Mouse (Mus musculus) heart, embryonic 13.5 days (tissue): Measurements from ENCODE around the gene Tnp2. TPM values are rescaled to one million over a fixed set of nuclear protein-coding genes. Genes with fewer than 3 reads are reported as not detected.

ENCODE experiments used
- ATAC-seq: fragments of 200-750 bp; cut with Nextera tagmentation; 2 replicates; pipeline ENCODE4 v1.8.0; 2017; ENCODE audit warnings: moderate TSS enrichment; ENCODE audit not compliant: insufficient number of reproducible peaks, low FRiP score, low TSS enrichment; ENCODE audit errors: extremely low read depth
- H3K27ac ChIP-seq: fragments of 300-500 bp; sonication (generic); replicated peaks from 2 replicates; pipeline ENCODE4 v1.5.1; 2015; ENCODE audit warnings: moderate library complexity, mild to moderate bottlenecking, inconsistent platforms
- H3K27me3 ChIP-seq: fragments of 300-500 bp; sonication (generic); replicated peaks from 2 replicates; pipeline ENCODE4 v1.6.1; 2015; ENCODE audit warnings: mild to moderate bottlenecking, inconsistent platforms
- H3K36me3 ChIP-seq: fragments of 300-500 bp; sonication (generic); 2 replicates; pipeline ENCODE4 v1.6.1; 2015; ENCODE audit warnings: mild to moderate bottlenecking, inconsistent platforms
- H3K4me1 ChIP-seq: fragments of 300-500 bp; sonication (generic); 2 replicates; pipeline ENCODE4 v1.6.1; 2015; ENCODE audit warnings: inconsistent platforms
- H3K4me2 ChIP-seq: fragments of 300-500 bp; sonication (generic); 2 replicates; pipeline ENCODE4 v1.6.1; 2015; ENCODE audit warnings: inconsistent platforms, mild to moderate bottlenecking, moderate library complexity
- H3K4me3 ChIP-seq: fragments of 300-500 bp; sonication (generic); 2 replicates; pipeline ENCODE4 v1.5.1; 2015; ENCODE audit warnings: moderate library complexity, mild to moderate bottlenecking, inconsistent platforms
- H3K9ac ChIP-seq: fragments of 300-500 bp; sonication (generic); 2 replicates; pipeline ENCODE4 v1.6.1; 2015; ENCODE audit warnings: inconsistent platforms, mild to moderate bottlenecking, moderate library complexity
- H3K9me3 ChIP-seq: fragments of 300-500 bp; sonication (generic); 2 replicates; pipeline ENCODE4 v1.6.1; 2016; ENCODE audit warnings: inconsistent platforms
- WGBS: fragments of 180-500 bp; shearing (Covaris S2); methylation state at CpG from one replicate; pipeline ENCODE4 v1.1.7; 2015; ENCODE audit warnings: mixed read lengths; 5-methylcytosine and 5-hydroxymethylcytosine counted together
- polyA plus RNA-seq: library from polyadenylated mRNA; unstranded; fragments of >200 nt; fragmentation: Nextera tagmentation; extraction: Ambion mirVana; gene quantifications from 2 replicates; pipeline ENCODE4 v1.2.1, GENCODE M21; 2015

Tnp2 gene
- polyA plus RNA-seq = not detected in 2 replicates

GRCm38 (mm10) chr16:10788271-10788670 lies at the start of gene Tnp2:
TSS of gene Tnp2 (minus strand) at chr16:10788660.
- H3K9me3 ChIP-seq = no peaks in the 10 kb centered on the region
- H3K36me3 ChIP-seq = no peaks in the 10 kb centered on the region
- H3K9ac ChIP-seq = no peak within 1 kb of the TSS
- H3K4me3 ChIP-seq = no peak within 1 kb of the TSS
- no peak within 1 kb of the TSS for H3K4me2 ChIP-seq
- H3K4me1 ChIP-seq = peaks cover 29% of the 10 kb centered on the region
- 48% methylated on average over 16 of the region's 16 CpGs for WGBS
- no peak for ATAC-seq
- peaks cover 20% of the 10 kb centered on the region; the same call in 1 of the 2 replicates for H3K27me3 ChIP-seq
- no peak within 1 kb of the TSS for H3K27ac ChIP-seq

- ATAC-seq = no peak
- Histone ChIP-seq H3K27ac (peak overlapping the region; percentile 89), H3K9me3 (no peaks in the 10 kb centered on the region), H3K9ac (peak overlapping the region; percentile 58), H3K4me2 (peak overlapping the region; percentile 48), H3K4me1 (peaks cover 67% of the 10 kb centered on the region), H3K27me3 (no peaks in the 10 kb centered on the region), H3K36me3 (peaks cover 6% of the 10 kb centered on the region; the same call in 1 of the 2 replicates), H3K4me3 (no peak overlapping the region)
- 56% methylated on average over 1 of the region's 1 CpGs for WGBS
These were observed 49.4 kb upstream of the Tnp2 start for GRCm38 (mm10) chr16:10837903-10838302.

- WGBS = 81% methylated on average over 3 of the region's 3 CpGs
- Histone ChIP-seq H3K4me3 (no peak overlapping the region), H3K4me1 (peaks cover 61% of the 10 kb centered on the region), H3K4me2 (no peak overlapping the region), H3K9me3 (no peaks in the 10 kb centered on the region), H3K27ac (no peak overlapping the region), H3K27me3 (no peaks in the 10 kb centered on the region), H3K36me3 (peaks cover 6% of the 10 kb centered on the region; the same call in 1 of the 2 replicates), H3K9ac (no peak overlapping the region)
- no peak for ATAC-seq
These were observed 48.8 kb upstream of the Tnp2 start for GRCm38 (mm10) chr16:10837250-10837649.

- Histone ChIP-seq H3K9ac (no peak overlapping the region; the same call in 1 of the 2 replicates), H3K4me2 (0 out of 2 replicates have a peak overlapping the region, but pooled peaks have one; percentile 94), H3K27me3 (no peaks in the 10 kb centered on the region), H3K4me1 (peaks cover 59% of the 10 kb centered on the region), H3K4me3 (no peak overlapping the region), H3K9me3 (no peaks in the 10 kb centered on the region), H3K36me3 (peaks cover 6% of the 10 kb centered on the region; the same call in 1 of the 2 replicates), H3K27ac (no peak overlapping the region)
- no peak for ATAC-seq
- WGBS = 90% methylated on average over 3 of the region's 3 CpGs
These were observed 47.9 kb upstream of the Tnp2 start for GRCm38 (mm10) chr16:10836388-10836787.

- WGBS = under 1% methylated on average over 52 of the region's 69 CpGs
- H3K4me2 ChIP-seq = peak within 1 kb of the TSS; percentile 94
- H3K9me3 ChIP-seq = no peaks in the 10 kb centered on the region
- H3K4me1 ChIP-seq = peaks cover 55% of the 10 kb centered on the region
- peak within 1 kb of the TSS; percentile 91 for H3K9ac ChIP-seq
- peak within 1 kb of the TSS; percentile 83 for H3K27ac ChIP-seq
- H3K36me3 ChIP-seq = no peaks in the 10 kb centered on the region
- H3K4me3 ChIP-seq = peak within 1 kb of the TSS; percentile 90
- H3K27me3 ChIP-seq = no peaks in the 10 kb centered on the region
- ATAC-seq = peak; percentile 70
These were observed 46.6 kb upstream of the Tnp2 start, which contains the start of gene Rmi2 for GRCm38 (mm10) chr16:10834911-10835587. TSS of gene Rmi2 (plus strand) at chr16:10835059.

GRCm38 (mm10) chr16:10834542-10834910 lies 46.1 kb upstream of the Tnp2 start:
- no peaks in the 10 kb centered on the region for H3K36me3 ChIP-seq
- H3K9ac ChIP-seq = peak overlapping the region; percentile 91
- 10% methylated on average over 12 of the region's 12 CpGs for WGBS
- peaks cover 51% of the 10 kb centered on the region for H3K4me1 ChIP-seq
- H3K4me3 ChIP-seq = peak overlapping the region; percentile 90
- no peaks in the 10 kb centered on the region for H3K9me3 ChIP-seq
- no peak for ATAC-seq
- H3K27ac ChIP-seq = peak overlapping the region; percentile 83; the same call in 1 of the 2 replicates
- no peaks in the 10 kb centered on the region for H3K27me3 ChIP-seq
- H3K4me2 ChIP-seq = peak overlapping the region; percentile 94

- H3K4me3 ChIP-seq = no peak overlapping the region
- no peaks in the 10 kb centered on the region for H3K4me1 ChIP-seq
- WGBS = 59% methylated on average over 4 of the region's 4 CpGs
These were observed 40.0 kb upstream of the Tnp2 start for GRCm38 (mm10) chr16:10828461-10828805.

GRCm38 (mm10) chr16:10827766-10828460 lies 39.5 kb upstream of the Tnp2 start:
- Histone ChIP-seq H3K9ac (no peak overlapping the region), H3K4me2 (no peak overlapping the region), H3K4me1 (no peaks in the 10 kb centered on the region), H3K36me3 (no peaks in the 10 kb centered on the region), H3K27ac (no peak overlapping the region), H3K4me3 (no peak overlapping the region), H3K9me3 (no peaks in the 10 kb centered on the region), H3K27me3 (no peaks in the 10 kb centered on the region)
- WGBS = 73% methylated on average over 7 of the region's 7 CpGs
- ATAC-seq = no peak

More at GRCm38 (mm10) chr16:10828461-10828805, 40.0 kb upstream of the Tnp2 start:
- no peak for ATAC-seq
- Histone ChIP-seq H3K9me3 (no peaks in the 10 kb centered on the region), H3K36me3 (no peaks in the 10 kb centered on the region), H3K9ac (no peak overlapping the region), H3K27me3 (no peaks in the 10 kb centered on the region), H3K4me2 (no peak overlapping the region), H3K27ac (no peak overlapping the region)

GRCm38 (mm10) chr16:10827269-10827668 lies 38.8 kb upstream of the Tnp2 start:
- no peak overlapping the region for H3K4me2 ChIP-seq
- no peak overlapping the region for H3K4me3 ChIP-seq
- H3K4me1 ChIP-seq = no peaks in the 10 kb centered on the region
- H3K9ac ChIP-seq = no peak overlapping the region
- no peak for ATAC-seq
- 87% methylated on average over 9 of the region's 9 CpGs for WGBS
- H3K27ac ChIP-seq = no peak overlapping the region
- H3K36me3 ChIP-seq = no peaks in the 10 kb centered on the region
- no peaks in the 10 kb centered on the region for H3K9me3 ChIP-seq
- H3K27me3 ChIP-seq = no peaks in the 10 kb centered on the region

- WGBS = 77% methylated on average over 4 of the region's 4 CpGs
- no peak overlapping the region for H3K9ac ChIP-seq
- 0 out of 2 replicates have a peak, but pooled peaks cover 3% of the 10 kb centered on the region for H3K4me1 ChIP-seq
- H3K27me3 ChIP-seq = no peaks in the 10 kb centered on the region
- H3K9me3 ChIP-seq = no peaks in the 10 kb centered on the region
- H3K27ac ChIP-seq = no peak overlapping the region
- no peak overlapping the region for H3K4me2 ChIP-seq
- no peak overlapping the region for H3K4me3 ChIP-seq
- ATAC-seq = no peak
- no peaks in the 10 kb centered on the region for H3K36me3 ChIP-seq
These were observed 37.4 kb upstream of the Tnp2 start for GRCm38 (mm10) chr16:10825840-10826239.

- Histone ChIP-seq H3K4me1 (peaks cover 15% of the 10 kb centered on the region), H3K9me3 (no peaks in the 10 kb centered on the region), H3K36me3 (no peaks in the 10 kb centered on the region), H3K27ac (no peak overlapping the region), H3K27me3 (no peaks in the 10 kb centered on the region), H3K4me3 (no peak overlapping the region), H3K9ac (no peak overlapping the region), H3K4me2 (no peak overlapping the region)
- 76% methylated on average over 1 of the region's 1 CpGs for WGBS
- no peak for ATAC-seq
These were observed 36.1 kb upstream of the Tnp2 start for GRCm38 (mm10) chr16:10824536-10824935.
